Mouse (Mus musculus): ENCODE results near the gene Ahrr.

DNA sequence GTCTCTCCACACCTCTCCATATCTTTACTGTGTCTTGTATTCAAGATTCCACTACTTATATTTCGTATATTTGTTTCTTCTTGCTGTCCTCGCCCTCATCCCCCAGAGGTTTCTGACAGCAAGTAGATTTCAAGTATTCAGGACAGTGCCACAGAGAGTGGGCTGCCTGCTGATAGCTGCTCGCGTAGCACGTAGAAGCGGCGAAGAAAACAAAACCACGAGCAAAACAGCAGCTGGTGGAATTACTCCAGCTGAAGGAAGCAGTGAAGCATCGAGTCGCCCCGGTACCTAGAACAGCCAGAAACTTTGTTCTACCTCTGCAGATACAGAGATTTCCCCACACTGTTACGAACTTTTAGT, 83.2 kb downstream of the Ahrr start:
- TF ChIP-seq CTCF (IDR thresholded peaks at IDR 0.05; ENCODE audit: borderline replicate concordance, insufficient read depth, low read length): no peak
- TF ChIP-seq POLR2A (IDR thresholded peaks at IDR 0.05; ENCODE audit: low read depth, low read length): no peak; the same call in 1 of the 2 replicates
